Mouse (Mus musculus) forebrain, postnatal 0 days (tissue): ENCODE results near the gene Lrrc2. TPM values are rescaled to one million over a fixed set of nuclear protein-coding genes. Genes with fewer than 3 reads are reported as not detected.

Experiments used
- ATAC-seq: fragments of 200-750 bp; cut with Nextera tagmentation; 2 replicates; pipeline ENCODE4 v1.8.0; 2017; ENCODE audit warnings: mild to moderate bottlenecking, moderate library complexity
- DNase-seq: peaks from one replicate; pipeline ENCODE4 v3.0.0-alpha.2; 2015
- H3K27ac ChIP-seq: fragments of 300-500 bp; sonication (generic); 2 replicates; pipeline ENCODE4 v1.5.1; 2014; ENCODE audit warnings: low read depth, mild to moderate bottlenecking, antibody characterized with exemption, low read length, moderate library complexity, mixed read lengths
- H3K27me3 ChIP-seq: fragments of 300-500 bp; sonication (generic); 2 replicates; pipeline ENCODE4 v1.6.1; 2014; ENCODE audit warnings: mild to moderate bottlenecking, low read length, mixed read lengths; ENCODE audit not compliant: insufficient read depth
- H3K36me3 ChIP-seq: fragments of 300-500 bp; sonication (generic); 2 replicates; pipeline ENCODE4 v1.6.1; 2014; ENCODE audit warnings: mild to moderate bottlenecking, moderate library complexity; ENCODE audit not compliant: insufficient read depth
- H3K4me1 ChIP-seq: fragments of 300-500 bp; sonication (generic); 2 replicates; pipeline ENCODE4 v1.6.1; 2014; ENCODE audit warnings: antibody characterized with exemption; ENCODE audit not compliant: insufficient read depth
- H3K4me2 ChIP-seq: fragments of 300-500 bp; sonication (generic); 2 replicates; pipeline ENCODE4 v1.6.1; 2014; ENCODE audit warnings: low read depth, mild to moderate bottlenecking, moderate library complexity
- H3K4me3 ChIP-seq: fragments of 300-500 bp; sonication (generic); 2 replicates; pipeline ENCODE4 v1.5.1; 2014; ENCODE audit warnings: low read depth, low read length, mixed read lengths
- H3K9ac ChIP-seq: fragments of 300-500 bp; sonication (generic); 2 replicates; pipeline ENCODE4 v1.6.1; 2014; ENCODE audit warnings: mild to moderate bottlenecking
- H3K9me3 ChIP-seq: fragments of 300-500 bp; sonication (generic); 2 replicates; pipeline ENCODE4 v1.6.1; 2016; ENCODE audit warnings: low read length
- CTCF ChIP-seq: sonication (generic); IDR thresholded peaks from 2 replicates; pipeline ENCODE4 v1.5.1; 2016; ENCODE audit warnings: antibody characterized with exemption, control low read depth, low read depth
- WGBS: fragments of 180-500 bp; shearing (Covaris S2); extraction: QIAGEN DNeasy Blood & Tissue Kit; methylation state at CpG from one replicate; pipeline ENCODE4 v1.1.7; 2014; 5-methylcytosine and 5-hydroxymethylcytosine counted together
- polyA plus RNA-seq: library from polyadenylated mRNA; unstranded; fragments of >200 nt; fragmentation: Nextera tagmentation; extraction: Ambion mirVana; gene quantifications from 2 replicates; pipeline ENCODE4 v1.2.1, GENCODE M21; 2015
- total RNA-seq: library from RNA; depleted of rRNA; stranded (reverse); fragments of >200 nt; gene quantifications from 2 replicates; pipeline ENCODE4 v1.2.3, GENCODE M21; 2014

The Lrrc2 gene
- total and polyA plus RNA-seq, 2 experiments from 2014 or later, result 0.14 to 0.96 TPM

- TF ChIP-seq CTCF, result no peak
- H3K27ac ChIP-seq, result no peak overlapping the region
- peaks cover 2% of the 10 kb centered on the region; the same call in 1 of the 2 replicates for H3K4me1 ChIP-seq
- no peak for ATAC-seq
- no peak overlapping the region for H3K4me2 ChIP-seq
- H3K9me3 ChIP-seq, result no peaks in the 10 kb centered on the region
- WGBS, result 41% methylated on average over 6 of the region's 6 CpGs
- H3K9ac ChIP-seq, result no peak overlapping the region
- no peaks in the 10 kb centered on the region for H3K36me3 ChIP-seq
- no peak for DNase-seq
- H3K4me3 ChIP-seq, result no peak overlapping the region
- H3K27me3 ChIP-seq, result peaks cover 17% of the 10 kb centered on the region
Observed at GRCm38 (mm10) chr9:110947900-110948299, 3.4 kb upstream of the Lrrc2 start.

GRCm38 (mm10) chr9:110948813-110949310, 2.5 kb upstream of the Lrrc2 start:
- WGBS, result 65% methylated on average over 8 of the region's 8 CpGs
- H3K4me2 ChIP-seq, result no peak overlapping the region
- H3K36me3 ChIP-seq, result no peaks in the 10 kb centered on the region
- ATAC-seq (no peak), DNase-seq (no peak)
- peaks cover 5% of the 10 kb centered on the region; the same call in 1 of the 2 replicates for H3K4me1 ChIP-seq
- no peak overlapping the region for H3K27ac ChIP-seq
- H3K27me3 ChIP-seq, result peaks cover 17% of the 10 kb centered on the region
- H3K9ac ChIP-seq, result no peak overlapping the region
- no peaks in the 10 kb centered on the region for H3K9me3 ChIP-seq
- no peak for TF ChIP-seq CTCF
- H3K4me3 ChIP-seq, result no peak overlapping the region

- no peak overlapping the region for H3K9ac ChIP-seq
- H3K27me3 ChIP-seq, result peaks cover 17% of the 10 kb centered on the region
- no peak overlapping the region for H3K4me3 ChIP-seq
- no peak overlapping the region for H3K4me2 ChIP-seq
- H3K36me3 ChIP-seq, result no peaks in the 10 kb centered on the region
- TF ChIP-seq CTCF, result no peak
- H3K27ac ChIP-seq, result no peak overlapping the region
- WGBS, result over 99% methylated on average over 3 of the region's 3 CpGs
- ATAC-seq (no peak), DNase-seq (no peak)
- H3K4me1 ChIP-seq, result peaks cover 5% of the 10 kb centered on the region; the same call in 1 of the 2 replicates
- H3K9me3 ChIP-seq, result no peaks in the 10 kb centered on the region
Observed at GRCm38 (mm10) chr9:110950109-110950508, 1.2 kb upstream of the Lrrc2 start.

GRCm38 (mm10) chr9:110951866-110952265, 521 bp downstream of the Lrrc2 start:
- Histone ChIP-seq H3K4me3 (no peak overlapping the region), H3K9me3 (no peaks in the 10 kb centered on the region), H3K9ac (no peak overlapping the region), H3K4me1 (peaks cover 5% of the 10 kb centered on the region; the same call in 1 of the 2 replicates), H3K27ac (no peak overlapping the region), H3K4me2 (no peak overlapping the region), H3K27me3 (peaks cover 7% of the 10 kb centered on the region; the same call in 1 of the 2 replicates), H3K36me3 (no peaks in the 10 kb centered on the region)
- DNase-seq, result no peak
- no peak for TF ChIP-seq CTCF
- 97% methylated on average over 13 of the region's 13 CpGs for WGBS
- no peak for ATAC-seq

- TF ChIP-seq CTCF, result no peak
Observed at GRCm38 (mm10) chr9:110952398-110952797, 1.1 kb downstream of the Lrrc2 start.

GRCm38 (mm10) chr9:110952931-110953549, 1.7 kb downstream of the Lrrc2 start:
- peak; percentile 13 for DNase-seq
- Histone ChIP-seq H3K4me1 (peaks cover 5% of the 10 kb centered on the region; the same call in 1 of the 2 replicates), H3K9ac (peak overlapping the region; percentile 55), H3K4me3 (peak overlapping the region; percentile 53), H3K27ac (peak overlapping the region; percentile 68), H3K9me3 (no peaks in the 10 kb centered on the region), H3K36me3 (no peaks in the 10 kb centered on the region), H3K4me2 (peak overlapping the region; percentile 70), H3K27me3 (no peaks in the 10 kb centered on the region)
- ATAC-seq, result no peak
- no peak for TF ChIP-seq CTCF
- WGBS, result 39% methylated on average over 5 of the region's 5 CpGs

More at GRCm38 (mm10) chr9:110952398-110952797, 1.1 kb downstream of the Lrrc2 start:
- 47% methylated on average over 6 of the region's 6 CpGs for WGBS
- no peak for DNase-seq
- H3K27ac ChIP-seq, result no peak overlapping the region
- peaks cover 2% of the 10 kb centered on the region; the same call in 1 of the 2 replicates for H3K27me3 ChIP-seq
- H3K9ac ChIP-seq, result no peak overlapping the region
- no peaks in the 10 kb centered on the region for H3K9me3 ChIP-seq
- no peaks in the 10 kb centered on the region for H3K36me3 ChIP-seq
- H3K4me1 ChIP-seq, result peaks cover 5% of the 10 kb centered on the region; the same call in 1 of the 2 replicates
- no peak overlapping the region for H3K4me2 ChIP-seq
- no peak for ATAC-seq
- no peak overlapping the region for H3K4me3 ChIP-seq
